Mouse (Mus musculus) small intestine, adult 2 months (tissue): ENCODE measurements around the gene Cep128.

Experiments used
- CTCF ChIP-seq: fragments of 200-500 bp; IDR thresholded peaks from 2 replicates; pipeline ENCODE4 v1.5.1; 2012; ENCODE audit warnings: low read depth, mild to moderate bottlenecking, control low read depth, inconsistent platforms, low read length, moderate library complexity, mixed read lengths; ENCODE audit not compliant: insufficient replicate concordance, insufficient read length; ENCODE audit errors: extremely low read depth
- POLR2A ChIP-seq: fragments of 200-500 bp; IDR thresholded peaks from 2 replicates; pipeline ENCODE4 v1.6.1; 2012; ENCODE audit warnings: low read depth, mild to moderate bottlenecking, control low read depth, inconsistent platforms, low read length, moderate library complexity

DNA sequence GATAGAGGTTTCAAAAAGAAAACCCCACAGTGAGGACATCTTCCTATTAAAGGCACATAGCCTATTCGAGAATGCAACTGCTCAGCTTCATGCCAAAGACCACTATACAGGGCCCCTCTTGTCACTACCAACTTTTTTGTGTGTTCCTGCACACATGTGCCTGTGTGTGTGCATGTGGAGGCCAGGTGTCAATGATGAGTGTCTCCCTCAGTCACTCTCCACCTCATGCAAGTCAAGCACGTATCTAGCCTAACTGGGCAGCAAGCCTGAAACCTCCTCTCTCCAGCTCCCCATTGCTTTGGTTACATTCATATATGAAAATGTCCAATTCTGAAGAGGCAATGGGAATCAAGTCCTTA lies 317.1 kb downstream of the Cep128 start:
- TF ChIP-seq POLR2A (no peak), CTCF (no peak)
